Comparison of ENCODE assay signal across 7 mouse cellular contexts in genomic region chr6:84588221-84588894, GRCm38 (mm10). TPM values are rescaled to one million over a fixed set of nuclear protein-coding genes. Genes with fewer than 3 reads are reported as not detected.
DNase-seq lines count a peak whose midpoint lies in the region; ATAC-seq and TF ChIP-seq lines count a peak whose summit lies in the region.

No protein-coding gene starts in this region.

- peaks cover 30% of the 10 kb centered on the region for H3K27me3 ChIP-seq in hindbrain, embryonic 16.5 days (replicated peaks; ENCODE audit: control insufficient read depth, insufficient read depth, low read length)
- H3K27me3 ChIP-seq in lung, postnatal 0 days (replicated peaks; ENCODE audit: insufficient read depth, low read length) = peaks cover 39% of the 10 kb centered on the region

- TF ChIP-seq POLR2A in embryonic fibroblast, embryonic 13.5 days (IDR thresholded peaks at IDR 0.05; ENCODE audit: low read depth, low read length) = no peak

- no peak for ATAC-seq in hindbrain, embryonic 16.5 days
- ATAC-seq in lung, postnatal 0 days = 0 out of 2 replicates have a peak, but pooled peaks have one; percentile 27
- ATAC-seq in erythroid progenitor cell, adult 5-6 weeks (replicated peaks; ENCODE audit: low FRiP score, poor library complexity, severe bottlenecking) = no peak

- no peaks in the 10 kb centered on the region for H3K36me3 ChIP-seq in hindbrain, embryonic 16.5 days (ENCODE audit: control insufficient read depth, insufficient read depth, low read length)
- no peaks in the 10 kb centered on the region for H3K36me3 ChIP-seq in lung, postnatal 0 days (ENCODE audit: insufficient read depth, low read length)

- no peak for TF ChIP-seq CTCF in embryonic fibroblast, embryonic 13.5 days (IDR thresholded peaks at IDR 0.05; ENCODE audit: borderline replicate concordance, insufficient read depth, low read length)
- no peak for TF ChIP-seq CTCF in lung, postnatal 0 days (IDR thresholded peaks at IDR 0.05)

- no peak for TF ChIP-seq EP300 in lung, postnatal 0 days (IDR thresholded peaks at IDR 0.05)

- H3K4me1 ChIP-seq in embryonic fibroblast, embryonic 13.5 days (ENCODE audit: control insufficient read depth, insufficient read depth, low read length) = peaks cover 3% of the 10 kb centered on the region; the same call in 1 of the 2 replicates
- H3K4me1 ChIP-seq in hindbrain, embryonic 16.5 days (ENCODE audit: control insufficient read depth, insufficient read depth, low read depth, low read length) = peaks cover 57% of the 10 kb centered on the region
- peaks cover 37% of the 10 kb centered on the region for H3K4me1 ChIP-seq in lung, postnatal 0 days (ENCODE audit: insufficient read depth, low read depth, low read length)

- WGBS in hindbrain, embryonic 16.5 days = under 1% methylated on average over 41 of the region's 41 CpGs
- under 1% methylated on average over 41 of the region's 41 CpGs for WGBS in lung, postnatal 0 days

- peak overlapping the region; percentile 53 for H3K9ac ChIP-seq in hindbrain, embryonic 16.5 days (ENCODE audit: low read depth, low read length)
- H3K9ac ChIP-seq in lung, postnatal 0 days (replicated peaks; ENCODE audit: low read depth) = no peak overlapping the region

- H3K9me3 ChIP-seq in hindbrain, embryonic 16.5 days (ENCODE audit: control insufficient read depth, low read length) = no peaks in the 10 kb centered on the region
- no peaks in the 10 kb centered on the region for H3K9me3 ChIP-seq in lung, postnatal 0 days (ENCODE audit: low read length)

- peak overlapping the region; percentile 52 for H3K4me3 ChIP-seq in embryonic fibroblast, embryonic 13.5 days (ENCODE audit: insufficient read depth, low read length)
- peak overlapping the region; percentile 53 for H3K4me3 ChIP-seq in hindbrain, embryonic 16.5 days (ENCODE audit: low read length)
- peak overlapping the region; percentile 50 for H3K4me3 ChIP-seq in lung, postnatal 0 days (ENCODE audit: low read depth, low read length)

- peak; percentile 21 for DNase-seq in urinary bladder, adult 2 months (ENCODE audit: low spot score)
- DNase-seq in urinary bladder, postnatal 36 days (ENCODE audit: low spot score in 2 of 2) = no peak
- DNase-seq in lung, postnatal 0 days (ENCODE audit: low spot score) = no peak
- no peak for DNase-seq in frontal cortex, postnatal 36 days (ENCODE audit: low spot score in 2 of 2)

- peak overlapping the region; percentile 94 for H3K4me2 ChIP-seq in hindbrain, embryonic 16.5 days (ENCODE audit: low read length)
- peak overlapping the region; percentile 78 for H3K4me2 ChIP-seq in lung, postnatal 0 days (replicated peaks; ENCODE audit: low read depth, low read length)

- no peak overlapping the region for H3K27ac ChIP-seq in embryonic fibroblast, embryonic 13.5 days (ENCODE audit: insufficient read depth, low read length)
- H3K27ac ChIP-seq in hindbrain, embryonic 16.5 days (ENCODE audit: low read depth, low read length) = 0 out of 2 replicates have a peak overlapping the region, but pooled peaks have one; percentile 9
- H3K27ac ChIP-seq in lung, postnatal 0 days (ENCODE audit: low read length) = no peak overlapping the region

RNA-seq across cellular contexts. Expression of gene Cyp26b1, which starts 5.3 kb away (rescaled TPM):
- polyA plus RNA-seq in urinary bladder, adult 2 months (2012; rRNA removed) = 2.3 and 3.7 TPM in 2 replicates
- 6.2 and 12.0 TPM in 2 replicates for polyA plus RNA-seq in embryonic fibroblast, embryonic 13.5 days (2011; ENCODE audit: insufficient read length, low read depth, missing spikeins)
- polyA plus RNA-seq in hindbrain, embryonic 16.5 days (2015; fragmentation: Nextera tagmentation; extraction: Ambion mirVana) = 37.4 and 48.4 TPM in 2 replicates
- polyA plus RNA-seq in lung, postnatal 0 days (2015; fragmentation: Nextera tagmentation; extraction: Ambion mirVana) = 2.6 and 7.7 TPM in 2 replicates
- total RNA-seq in erythroid progenitor cell, adult 5-6 weeks (2015; ENCODE audit: low replicate concordance) = not detected in 2 replicates
- total RNA-seq in erythroid progenitor cell, adult 5-6 weeks (2017; ENCODE audit: low replicate concordance) = not detected in 2 replicates
